Mouse (Mus musculus) adrenal gland, adult (tissue): ENCODE measurements at regions not wholly inside any gene's neighbourhood (a gene's known extent, or its start where the extent isn't known, plus 50 kb on each side); places are given as distances from the start of the nearest gene placed in this dataset.
A peak's percentile ranks its signal among the peaks of the same experiment; 100 is the strongest.
"Not testable (repeated sequence)": the region's sequence is repeated elsewhere in the genome, so short reads cannot be mapped to it uniquely, and the experiment has no call there.

Experiments
- DNase-seq, 2 experiments: peaks; one replicate each; pipeline ENCODE4 v3.0.0; 2022 to 2023; ENCODE audit warnings: low spot score in 1 of 2; ENCODE audit not compliant: inconsistent age in 2 of 2

- DNase-seq: peak in 1 of 2 experiments; percentile 38
Measured at GRCm38 (mm10) chr6:81815248-81815961, 108.1 kb upstream of the Gcfc2 start.

DNA sequence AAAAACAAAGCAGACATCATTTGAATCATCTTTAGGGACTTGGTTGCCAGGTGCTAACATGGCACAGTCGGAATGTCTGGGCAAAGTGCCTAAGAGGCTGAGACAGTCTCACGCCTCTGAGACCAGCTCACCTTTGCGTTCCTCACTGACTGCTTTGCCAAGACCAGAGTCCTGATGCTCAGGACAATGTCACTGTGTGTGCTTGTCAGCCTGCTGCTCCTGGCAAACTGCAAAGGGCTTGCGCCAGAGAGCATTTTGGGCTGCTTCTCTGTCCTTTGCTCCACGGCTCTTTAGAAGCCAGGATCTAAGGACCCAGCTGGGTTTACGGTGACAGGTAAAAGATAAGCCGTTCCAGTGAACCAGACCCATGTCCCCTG, 107.5 kb upstream of the Gcfc2 start:
- DNase-seq: no peak

DNA sequence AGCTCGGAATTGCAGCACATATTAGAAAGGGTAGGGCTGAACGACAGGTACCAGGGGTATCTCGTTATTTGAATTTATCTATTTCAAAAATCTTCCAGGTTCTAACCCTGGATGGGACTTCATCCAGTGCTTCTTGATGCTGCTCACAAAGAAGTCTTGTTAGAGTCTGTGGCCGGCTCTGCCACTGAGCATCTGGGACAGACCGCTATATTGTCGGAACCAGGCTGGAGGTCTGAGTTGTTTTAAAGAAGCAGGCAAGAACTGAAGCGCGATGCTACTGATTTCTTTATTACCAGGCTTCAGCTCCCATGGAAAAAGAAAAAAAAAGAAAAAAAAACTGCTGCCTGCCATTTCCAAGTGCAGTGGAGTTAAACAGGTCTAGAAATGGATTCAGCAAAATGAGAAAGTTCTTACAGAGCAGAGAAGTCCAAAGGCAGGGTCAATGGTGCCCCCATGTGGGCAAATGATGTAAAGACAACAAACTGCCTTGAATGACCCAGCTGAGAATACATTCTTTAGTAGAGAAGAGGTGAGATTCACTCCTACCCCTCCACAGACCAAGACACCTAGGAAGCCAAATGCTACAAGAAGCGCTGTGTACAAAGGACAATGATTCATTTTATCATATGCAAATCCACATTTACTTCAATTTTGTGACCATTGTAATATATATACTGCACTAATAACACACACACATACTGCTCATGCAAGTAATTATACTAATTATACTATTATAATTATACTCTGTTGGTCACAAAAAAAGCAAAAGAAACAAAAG, 106.2 kb upstream of the Gcfc2 start:
- DNase-seq: peak; percentile 22 to 82

- no peak for DNase-seq
Measured at GRCm38 (mm10) chr6:81818573-81818972, 104.9 kb upstream of the Gcfc2 start.

- no peak for DNase-seq
Measured at GRCm38 (mm10) chr6:81820078-81820477, 103.4 kb upstream of the Gcfc2 start.

DNA sequence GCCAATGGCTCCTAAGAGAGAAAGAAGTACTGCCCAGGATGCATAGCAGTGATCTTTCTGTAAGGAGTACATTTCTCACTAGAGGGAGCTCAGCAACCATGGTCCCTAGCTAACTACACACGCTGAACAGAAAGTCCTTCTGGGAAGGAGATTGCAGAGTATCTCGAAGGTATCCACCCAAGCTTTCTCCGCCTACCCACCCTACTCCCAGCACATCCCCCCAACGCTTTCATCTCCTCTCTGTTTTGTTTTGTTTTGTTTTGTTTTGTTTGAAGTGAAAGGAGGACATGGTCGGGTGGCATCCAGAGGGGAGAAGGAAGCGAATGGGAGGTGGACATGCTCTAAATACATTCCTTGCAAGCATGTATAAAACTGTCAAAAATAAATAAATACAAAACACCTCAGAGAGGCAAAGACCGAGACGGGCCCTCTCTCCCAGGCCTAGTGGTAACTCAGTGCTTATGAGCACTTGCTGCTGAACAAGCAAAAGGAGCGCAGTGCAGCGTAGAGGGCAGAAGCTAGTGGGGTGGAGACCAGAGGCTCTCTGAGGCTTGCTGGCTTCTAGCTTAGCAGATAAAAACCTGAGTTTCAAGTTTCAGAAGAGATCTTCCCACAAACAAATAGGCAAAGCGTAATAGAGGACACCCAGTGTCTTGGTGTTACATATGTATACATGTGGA, 83.9 kb upstream of the Gcfc2 start:
- peak; percentile 14 to 48 for DNase-seq

GRCm38 (mm10) chr6:81868207-81868606, 55.3 kb upstream of the Gcfc2 start:
- DNase-seq: not testable (repeated sequence)
